Mouse (Mus musculus) cortical plate, adult 2 months (tissue): ENCODE results near the gene Clrn3.

ENCODE experiments used
- CTCF ChIP-seq: fragments of 200-500 bp; IDR thresholded peaks from 2 replicates; pipeline ENCODE4 v1.5.1; 2011; ENCODE audit warnings: mild to moderate bottlenecking, control low read depth, low read length; ENCODE audit not compliant: insufficient read depth; ENCODE audit errors: extremely low read depth
- POLR2A ChIP-seq: fragments of 200-500 bp; IDR thresholded peaks from 2 replicates; pipeline ENCODE4 v1.6.1; 2011; ENCODE audit warnings: mild to moderate bottlenecking, low read length, control low read depth; ENCODE audit not compliant: insufficient read depth; ENCODE audit errors: extremely low read depth

GRCm38 (mm10) chr7:135544321-135544720, 15.9 kb upstream of the Clrn3 start:
- TF ChIP-seq CTCF = no peak
- no peak for TF ChIP-seq POLR2A
